Mouse (Mus musculus): ENCODE results near the gene Ddx3x.
"Not testable (repeated sequence)": the region's sequence is repeated elsewhere in the genome, so short reads cannot be mapped to it uniquely, and the experiment has no call there.

Ddx3x gene

GRCm38 (mm10) chrX:13280409-13281328 is at the start of gene Ddx3x:
Ddx3x (plus strand) TSS chrX:13280970.
- DNase-seq = peak; percentile 89

DNA sequence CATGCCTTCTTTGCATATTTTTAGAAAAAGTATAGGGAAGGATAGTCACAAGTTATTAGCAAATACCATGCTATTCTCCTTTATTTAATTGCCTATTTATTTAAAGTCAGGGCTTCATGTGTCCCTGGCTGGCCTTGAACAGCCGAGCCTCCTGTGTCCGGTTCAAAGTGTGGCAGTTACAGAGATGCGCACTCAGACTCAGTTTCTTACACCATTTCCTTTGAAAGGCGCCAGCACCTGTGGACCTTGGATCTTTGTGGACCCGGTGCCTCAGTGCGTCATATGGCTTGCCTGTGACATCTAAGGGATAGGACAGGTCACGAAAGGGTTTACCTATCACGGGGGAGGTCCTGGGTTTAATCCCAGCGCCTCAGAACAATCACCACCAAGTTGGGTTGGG is 49.5 kb upstream of the Ddx3x start:
- DNase-seq = no peak

GRCm38 (mm10) chrX:13232834-13233233 is 47.9 kb upstream of the Ddx3x start:
- DNase-seq = not testable (repeated sequence)

- DNase-seq = no peak
These were observed 47.1 kb upstream of the Ddx3x start for GRCm38 (mm10) chrX:13233631-13234030.

GRCm38 (mm10) chrX:13234709-13235108 is 46.1 kb upstream of the Ddx3x start:
- DNase-seq = no peak

DNA sequence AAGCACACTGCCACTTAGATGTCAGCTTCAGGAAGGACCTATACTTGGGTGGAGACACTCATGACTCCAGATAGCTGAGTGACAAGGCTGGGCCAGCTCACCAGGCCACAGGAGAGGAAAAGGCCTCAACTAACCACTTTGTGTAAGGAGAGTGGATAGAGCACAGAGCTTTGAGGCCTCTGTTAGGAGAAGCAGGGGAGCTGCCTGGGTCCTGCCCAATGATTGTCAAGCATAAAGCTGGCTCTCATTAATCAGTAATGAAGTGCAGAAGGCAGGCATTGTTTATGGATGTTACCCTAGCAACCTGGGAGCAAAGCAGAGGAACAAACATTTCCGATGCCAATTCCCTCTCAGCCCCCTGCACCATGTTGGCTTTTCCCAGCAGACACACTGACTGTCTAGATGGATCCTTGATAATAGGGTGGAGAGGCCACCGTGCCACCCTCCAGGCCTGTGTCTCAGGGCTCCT is 44.6 kb upstream of the Ddx3x start:
- DNase-seq = no peak

DNA sequence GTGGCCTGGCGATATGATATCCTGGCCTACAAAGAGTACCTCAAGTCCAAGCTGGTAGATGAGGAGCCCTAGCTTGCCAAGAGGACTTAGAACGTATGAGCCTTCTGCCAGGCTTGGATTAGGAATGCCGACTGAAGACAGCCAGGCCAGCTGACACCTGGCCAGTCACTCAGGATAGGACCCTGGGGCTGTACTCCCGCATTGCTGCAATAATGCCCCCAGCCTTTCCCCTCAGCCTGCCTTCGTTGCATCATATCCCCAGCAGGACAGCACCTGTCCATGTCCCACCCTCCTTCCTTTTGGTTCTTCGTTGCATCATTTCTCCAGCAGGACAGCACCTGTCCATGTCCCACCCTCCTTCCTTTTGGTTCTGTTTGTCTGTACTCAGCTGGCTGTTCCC is 41.3 kb upstream of the Ddx3x start:
- no peak for DNase-seq

DNA sequence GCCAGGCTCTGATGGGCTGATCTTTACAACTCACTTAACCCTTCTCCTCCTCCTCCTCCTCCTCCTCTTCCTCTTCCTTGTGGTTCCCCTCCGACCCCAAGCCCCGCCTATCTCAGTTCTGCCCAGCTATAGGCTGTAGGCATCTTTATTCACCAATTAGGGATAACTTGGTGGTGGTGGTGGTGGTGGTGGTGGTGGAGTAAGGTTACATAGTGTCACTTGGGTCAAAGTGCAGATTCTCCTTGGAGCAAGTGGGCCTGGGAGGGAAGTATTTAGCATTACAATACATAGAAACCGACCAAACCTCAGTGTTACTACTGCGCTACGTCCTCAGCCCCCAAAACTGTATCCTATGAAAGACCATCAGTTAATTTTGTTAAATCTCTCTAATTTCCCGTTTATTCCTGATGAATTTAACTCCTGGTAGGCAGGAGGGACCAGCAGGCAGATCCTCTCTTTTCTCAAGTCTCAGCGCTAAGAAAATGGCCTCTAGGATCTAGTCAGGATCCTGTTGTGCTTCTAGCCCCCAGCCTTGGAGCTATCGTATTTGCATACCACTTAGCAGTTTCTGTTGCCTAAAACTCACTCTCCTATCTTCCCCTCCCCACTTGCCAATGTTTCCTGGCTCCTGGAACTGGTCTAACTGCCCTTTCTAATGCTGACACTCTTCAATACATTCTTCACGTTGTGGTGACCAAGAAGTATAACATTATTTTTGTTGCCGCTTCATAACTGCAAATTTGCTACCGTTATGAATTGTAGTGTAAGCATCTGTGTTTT is 39.9 kb upstream of the Ddx3x start:
- no peak for DNase-seq

- DNase-seq = no peak
These were observed 39.1 kb upstream of the Ddx3x start for GRCm38 (mm10) chrX:13241426-13242319.

GRCm38 (mm10) chrX:13242320-13243096 is 38.3 kb upstream of the Ddx3x start:
- peak; percentile 86 for DNase-seq

GRCm38 (mm10) chrX:13243133-13244123 is 37.3 kb upstream of the Ddx3x start:
- DNase-seq = no peak

DNA sequence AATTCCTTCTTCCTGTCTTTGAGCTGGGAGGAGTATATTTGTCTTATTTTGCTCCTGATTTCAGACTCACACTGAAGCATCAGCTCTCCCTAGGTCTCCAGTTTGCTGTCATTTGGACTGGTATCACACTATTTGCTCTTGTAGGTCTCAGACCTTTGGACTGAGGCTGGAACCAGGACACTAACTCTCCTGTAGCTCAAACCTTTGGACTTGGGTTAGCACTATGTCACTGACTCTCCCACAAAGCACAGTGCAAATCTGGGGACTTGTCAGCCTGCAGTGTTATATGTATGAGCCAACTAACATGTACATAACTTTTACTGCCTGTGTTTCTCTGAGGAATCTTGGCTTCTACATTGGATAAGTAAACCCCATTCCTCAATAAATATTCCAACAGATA is 36.2 kb upstream of the Ddx3x start:
- no peak for DNase-seq

DNA sequence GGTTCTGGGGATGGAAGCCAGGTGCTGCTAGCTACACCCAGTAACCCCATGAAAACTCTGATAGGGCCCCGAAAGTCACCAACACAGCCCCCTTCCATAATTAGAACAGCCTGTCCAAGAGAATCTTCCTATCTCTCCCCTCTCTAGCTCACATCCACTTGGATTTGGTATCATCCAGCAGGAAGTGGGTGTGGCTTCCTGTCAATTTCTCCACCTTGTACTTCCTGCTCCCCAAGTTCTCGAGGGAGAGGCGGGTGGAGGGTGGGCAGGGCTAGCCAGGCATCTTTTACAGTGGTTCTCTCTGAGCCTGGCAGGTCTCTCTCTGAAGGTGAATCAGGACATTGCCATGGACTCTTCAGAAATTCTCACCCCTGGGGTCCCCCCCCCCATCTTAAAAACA is 35.7 kb upstream of the Ddx3x start:
- DNase-seq = no peak

GRCm38 (mm10) chrX:13251683-13252082 is 29.1 kb upstream of the Ddx3x start:
- no peak for DNase-seq

GRCm38 (mm10) chrX:13254273-13254672 is 26.5 kb upstream of the Ddx3x start:
- DNase-seq = no peak

DNA sequence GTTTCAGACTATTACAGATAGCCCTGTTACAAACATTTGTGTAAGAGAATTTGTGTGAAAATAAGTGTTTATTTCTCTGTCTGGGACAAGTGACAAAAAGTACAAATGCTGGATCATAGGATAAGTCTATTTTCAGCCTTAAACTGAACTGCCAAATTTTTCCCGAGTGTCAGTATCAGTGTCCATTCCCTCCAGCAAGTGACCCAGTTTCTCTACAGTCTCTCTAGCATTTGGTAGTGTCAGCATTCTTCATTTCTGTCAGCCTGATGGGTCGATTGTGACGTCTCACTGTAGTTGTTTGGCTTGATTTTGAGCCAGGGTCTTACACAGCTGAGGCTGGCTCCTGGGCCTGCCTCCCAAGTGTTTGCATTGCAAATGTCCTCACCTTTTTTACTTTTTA is 17.4 kb upstream of the Ddx3x start:
- no peak for DNase-seq

DNA sequence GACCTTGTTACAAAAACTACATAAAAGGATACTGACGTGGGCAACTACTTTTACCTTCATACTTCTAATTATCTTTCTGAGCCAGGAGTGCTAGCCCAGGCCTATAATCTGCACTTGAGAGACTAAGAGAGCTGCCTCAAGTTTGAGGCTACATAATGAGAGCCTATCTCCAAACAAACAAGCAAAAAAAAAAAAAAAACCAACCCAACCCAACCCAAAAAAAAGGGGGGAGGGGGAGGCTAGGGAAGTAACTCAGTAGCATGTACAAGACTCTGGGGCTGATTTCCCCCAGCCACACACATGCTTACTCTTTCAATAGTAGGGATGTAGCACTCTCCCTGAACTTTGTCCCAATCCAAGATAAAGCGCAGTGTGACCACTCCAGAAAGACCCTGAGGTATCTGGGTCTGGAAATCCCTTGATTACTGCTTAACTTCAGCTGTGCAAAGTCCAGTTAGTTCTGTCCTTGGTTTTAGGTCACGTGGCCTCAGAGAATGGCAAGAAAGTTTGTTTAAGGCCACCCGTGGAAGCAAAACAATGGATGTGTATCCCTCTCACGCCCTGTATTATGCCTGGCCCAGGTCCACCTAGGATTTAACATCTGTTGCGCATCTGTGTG is 5.1 kb upstream of the Ddx3x start:
- no peak for DNase-seq

DNA sequence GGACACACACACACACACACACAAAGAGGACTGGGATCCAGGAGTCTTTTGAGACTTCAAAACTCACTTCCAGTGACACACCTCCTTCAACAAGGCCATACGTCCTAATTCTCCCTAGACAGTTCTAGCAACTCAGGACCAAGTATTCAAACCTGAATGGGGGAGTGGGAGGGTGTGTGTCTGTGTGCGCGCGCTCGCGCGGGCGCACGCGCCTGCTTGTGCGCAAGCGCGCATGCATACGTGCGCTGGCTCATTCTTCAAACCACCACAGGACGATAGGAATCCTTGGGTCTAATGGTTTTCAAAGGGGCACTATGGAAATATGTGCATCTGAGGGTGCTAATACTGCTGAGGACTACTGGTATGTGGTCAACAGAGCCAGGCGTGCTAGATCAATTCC is 1.8 kb upstream of the Ddx3x start:
- DNase-seq = no peak

GRCm38 (mm10) chrX:13280037-13280408 is 747 bp upstream of the Ddx3x start:
- no peak for DNase-seq

Measured in layer of hippocampus, adult 9-11 months (tissue).